Mouse (Mus musculus) embryonic stem cell, embryonic (primary cell): ENCODE measurements around the gene Atg4a.

Experiments used
- CTCF ChIA-PET, 4 experiments: fragments of 300-600 bp in 2 of 4; fragments of 350-600 bp in 2 of 4; sonication (Branson Sonifier 250); formaldehyde crosslinking; loops; one replicate each; lab custom pipeline; 2022; ENCODE audit warnings: inconsistent platforms in 2 of 4; lab: Charles Lee
- POLR2A ChIA-PET, 4 experiments: fragments of 300-600 bp in 2 of 4; fragments of 350-600 bp in 2 of 4; sonication (Branson Sonifier 250); formaldehyde crosslinking; loops; one replicate each; lab custom pipeline; 2022; ENCODE audit warnings: antibody characterized with exemption in 4 of 4, inconsistent platforms in 1 of 4; lab: Charles Lee

Atg4a gene

GRCm38 (mm10) chrX:141151182-141151581, 194.5 kb downstream of the Atg4a start:
- POLR2A ChIA-PET, result no interaction called here

DNA sequence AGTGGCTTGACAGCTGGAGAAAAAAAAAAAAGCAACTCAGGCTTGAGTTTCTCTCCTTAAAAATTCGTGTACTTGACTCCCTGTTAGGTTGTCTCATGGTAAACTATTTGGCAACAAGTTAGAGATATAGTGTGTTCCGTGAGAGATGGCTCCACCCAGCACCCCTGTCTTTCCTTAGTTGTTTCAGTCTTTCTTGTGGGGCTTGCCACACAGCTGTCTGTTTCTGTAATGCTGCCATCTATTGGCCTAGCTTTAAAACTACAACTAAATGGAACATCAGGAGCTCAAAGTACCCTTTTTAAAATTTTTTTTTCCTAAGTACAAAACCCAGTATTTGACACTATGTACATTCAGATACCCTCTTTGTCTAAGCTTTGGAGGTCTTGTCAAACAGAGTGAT, 200.0 kb downstream of the Atg4a start:
- CTCF ChIA-PET, result interaction anchor here (0.5 to 1.8 kb wide), 20 partner anchors 9 to 1680 kb away, joined by 3 to 11 read pairs (median 4); partner anchors contain the start of genes Atg4a (in 2 of the 4) and Psmd10 (in 2 of the 4)
- POLR2A ChIA-PET, result no interaction called here

More at GRCm38 (mm10) chrX:141151182-141151581, 194.5 kb downstream of the Atg4a start:
- CTCF ChIA-PET, result no interaction called here

GRCm38 (mm10) chrX:141157626-141158025, 200.9 kb downstream of the Atg4a start:
- POLR2A ChIA-PET, result no interaction called here

GRCm38 (mm10) chrX:141158160-141158559, 201.5 kb downstream of the Atg4a start:
- ChIA-PET CTCF (interaction anchor here in 2 of 4 experiments (0.7 kb wide), 2 partner anchors 166 to 1691 kb away, joined by 3 to 5 read pairs; no protein-coding TSS in a partner anchor), POLR2A (no interaction called here)

More at GRCm38 (mm10) chrX:141157626-141158025, 200.9 kb downstream of the Atg4a start:
- CTCF ChIA-PET, result interaction anchor here in 2 of 4 experiments (0.7 kb wide), 2 partner anchors 165 to 1692 kb away, joined by 3 to 5 read pairs; no protein-coding TSS in a partner anchor

DNA sequence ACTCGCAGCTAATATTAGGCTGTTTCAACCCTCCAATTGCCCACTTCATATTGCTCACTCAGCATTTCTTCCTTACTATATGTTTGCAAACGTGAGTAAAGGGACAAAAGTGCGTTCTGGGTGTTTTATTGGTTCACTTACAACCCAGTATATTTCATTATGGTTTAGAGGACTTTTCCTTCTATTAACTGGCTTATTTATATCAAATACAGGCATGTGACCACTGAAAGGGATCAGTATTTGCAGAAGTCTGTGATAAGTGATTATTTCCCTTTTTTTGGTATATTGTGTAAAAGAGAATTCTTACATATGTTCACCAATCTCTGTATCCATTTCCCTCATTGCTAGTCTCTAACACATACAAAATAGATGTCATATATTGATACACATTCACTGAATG, 203.7 kb downstream of the Atg4a start:
- POLR2A ChIA-PET, result no interaction called here
- CTCF ChIA-PET, result no interaction called here

DNA sequence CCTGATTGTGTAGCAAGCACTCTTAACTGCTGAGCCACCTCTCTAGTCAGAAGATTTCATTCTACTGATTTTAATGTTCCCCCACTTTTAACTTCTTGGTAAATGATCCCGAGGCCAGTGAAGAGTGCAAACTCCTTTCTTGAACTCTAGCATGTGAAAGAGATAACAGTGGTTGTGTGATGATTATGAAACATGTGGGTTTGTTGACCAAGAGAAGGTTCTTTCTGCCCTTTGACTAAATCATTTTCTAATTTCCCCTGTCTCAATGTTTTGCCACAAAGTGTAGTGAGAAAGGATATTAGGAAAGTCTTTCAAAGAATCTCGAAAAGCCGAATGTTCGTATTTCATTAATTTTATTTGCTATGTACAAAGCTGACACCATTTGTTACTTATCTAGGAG, 208.4 kb downstream of the Atg4a start:
- CTCF ChIA-PET, result interaction anchor here in 1 of 4 experiments (1.5 kb wide), 1 partner anchor 9 kb away, joined by 11 read pairs; no protein-coding TSS in a partner anchor
- POLR2A ChIA-PET, result no interaction called here

GRCm38 (mm10) chrX:141175353-141175752, 218.6 kb downstream of the Atg4a start:
- ChIA-PET CTCF (interaction anchor here in 2 of 4 experiments (0.8 to 1.3 kb wide), 3 partner anchors 9 to 19 kb away, joined by 3 to 4 read pairs (median 3); no protein-coding TSS in a partner anchor), POLR2A (no interaction called here)

DNA sequence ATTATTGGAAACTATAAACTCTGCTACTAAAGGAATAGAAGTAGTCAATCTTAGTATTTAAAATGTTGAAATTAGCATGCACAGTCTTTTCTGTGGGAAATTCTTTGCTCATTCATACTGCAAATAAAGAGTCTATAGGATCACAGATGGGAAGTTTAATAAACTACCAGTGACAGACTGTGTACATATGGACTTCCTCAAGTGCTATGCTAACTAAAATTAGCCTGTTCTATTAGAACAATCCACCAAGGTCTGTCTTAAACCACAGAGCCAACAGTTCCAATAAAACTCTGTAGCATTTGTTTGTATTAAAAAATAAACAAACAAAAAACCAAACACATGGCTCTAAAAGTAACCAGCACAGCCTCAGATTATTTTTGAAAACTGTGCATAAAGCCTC, 238.3 kb downstream of the Atg4a start:
- POLR2A ChIA-PET, result no interaction called here
- CTCF ChIA-PET, result no interaction called here

DNA sequence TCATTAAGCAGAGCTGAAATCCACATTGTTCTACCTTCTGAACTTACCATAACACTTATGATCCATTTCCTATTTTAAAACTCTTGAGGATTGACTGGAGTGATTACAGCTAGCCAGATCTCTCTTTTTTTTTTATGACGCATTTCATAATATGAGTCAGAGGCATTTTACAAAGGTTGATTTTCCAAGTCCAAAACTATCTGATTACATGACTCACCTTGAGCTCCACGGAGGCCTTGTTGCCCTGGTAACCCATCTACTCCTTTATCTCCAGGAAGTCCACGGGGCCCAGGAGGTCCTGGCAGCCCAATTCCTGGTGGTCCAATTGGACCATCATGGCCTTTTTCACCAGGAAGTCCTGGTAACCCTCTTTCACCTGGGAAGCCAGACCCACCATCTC, 242.3 kb downstream of the Atg4a start:
- ChIA-PET CTCF (no interaction called here), POLR2A (no interaction called here)

- ChIA-PET CTCF (interaction anchor here in 1 of 4 experiments (0.7 kb wide), 1 partner anchor 884 kb away, joined by 3 read pairs; no protein-coding TSS in a partner anchor), POLR2A (interaction anchor here in 1 of 4 experiments (0.6 kb wide), 1 partner anchor 783 kb away, joined by 3 read pairs; no protein-coding TSS in a partner anchor)
Measured at GRCm38 (mm10) chrX:141212802-141213201, 256.1 kb downstream of the Atg4a start.
